Mouse (Mus musculus) heart, postnatal 14 days (tissue): ENCODE measurements around the gene Map1s. TPM values are rescaled to one million over a fixed set of nuclear protein-coding genes. Genes with fewer than 3 reads are reported as not detected.

Experiments
- DNase-seq, 2 experiments: peaks; one replicate each; pipeline ENCODE4 v3.0.0; 2021 to 2022
- intact Hi-C: fragments of 180-260 bp; cut with DNase I; formaldehyde crosslinking; loops from one replicate; pipeline ENCODE4 v1.15.1; 2025
- long read RNA-seq, 2 experiments: library from polyadenylated mRNA; stranded (forward); transcript quantifications; one replicate each; pipeline ENCODE4 v2.0.0; 2021
- total RNA-seq, 2 experiments: library from RNA; stranded (reverse); gene quantifications; 2 replicates each; pipeline ENCODE4 v1.2.3; 2021

Gene Map1s
- 10 to 100 TPM; 20.5 to 24.8 TPM for total RNA-seq
- long read RNA-seq, experiment 1, transcript Map1s-201 (7 exons, 3,314 nt) = major isoform, 15 of 21 reads
- long read RNA-seq, experiment 1, partial matches to known transcripts = 4 of 21 reads
- long read RNA-seq, experiment 1, other reads (novel, unspliced or antisense) = 2 of 21 reads
- long read RNA-seq, experiment 2, transcript Map1s-201 (7 exons, 3,314 nt) = major isoform, 13 of 25 reads
- long read RNA-seq, experiment 2, partial matches to known transcripts = 8 of 25 reads
- long read RNA-seq, experiment 2, other reads (novel, unspliced or antisense) = 4 of 25 reads

DNA sequence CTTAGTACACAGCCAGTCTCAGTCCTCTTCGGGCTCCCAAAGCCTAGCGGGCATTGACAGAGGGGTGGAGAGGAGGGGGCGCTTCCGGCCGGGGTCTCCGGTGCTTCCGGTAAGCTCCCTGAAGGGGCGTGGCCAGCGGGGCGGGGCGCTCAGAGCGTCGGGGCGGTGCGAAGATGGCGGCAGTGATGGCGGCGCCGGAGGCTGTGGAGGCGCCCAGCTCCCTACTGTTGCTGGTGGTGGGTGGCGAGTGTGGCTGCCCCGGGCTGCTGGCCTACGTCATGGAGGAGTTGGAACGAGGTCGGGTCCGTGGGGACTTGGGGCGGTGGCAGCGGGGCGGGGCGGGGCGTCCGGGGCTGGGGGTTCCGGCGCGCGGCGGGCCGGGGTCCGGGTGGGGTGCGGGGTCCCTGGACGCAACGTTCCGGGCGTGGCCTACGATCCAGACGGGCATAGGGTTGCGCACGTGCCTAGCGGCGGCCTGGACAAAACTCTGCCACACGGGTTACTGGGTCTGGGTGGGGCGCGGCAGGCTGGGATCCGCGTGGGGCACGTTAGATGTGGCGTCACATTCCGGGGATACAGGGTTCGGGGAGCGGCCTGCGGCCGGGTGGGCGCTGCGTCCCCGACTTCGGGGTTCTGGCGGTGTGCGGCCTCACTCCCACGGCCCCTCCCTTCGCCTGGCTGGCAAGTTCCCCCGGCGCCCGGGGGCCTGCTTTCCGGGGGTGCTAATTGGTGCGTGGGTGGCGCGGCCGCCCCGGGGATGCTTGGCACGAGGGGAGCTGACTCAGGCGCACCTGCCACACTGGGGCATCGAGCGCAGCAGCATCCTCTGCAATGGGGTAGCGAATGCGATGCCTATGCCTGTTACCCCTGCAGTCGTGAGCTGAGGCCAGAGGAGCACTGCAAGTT is at the start of gene Map1s:
Gene Map1s, plus strand, starts transcription at position 102 of the 906 bp plus-strand sequence.
- intact Hi-C loops = loop anchor here (10.0 kb wide), 1 partner anchor 299 kb away; no protein-coding TSS in a partner anchor
- DNase-seq = peak; percentile 76 to 81

DNA sequence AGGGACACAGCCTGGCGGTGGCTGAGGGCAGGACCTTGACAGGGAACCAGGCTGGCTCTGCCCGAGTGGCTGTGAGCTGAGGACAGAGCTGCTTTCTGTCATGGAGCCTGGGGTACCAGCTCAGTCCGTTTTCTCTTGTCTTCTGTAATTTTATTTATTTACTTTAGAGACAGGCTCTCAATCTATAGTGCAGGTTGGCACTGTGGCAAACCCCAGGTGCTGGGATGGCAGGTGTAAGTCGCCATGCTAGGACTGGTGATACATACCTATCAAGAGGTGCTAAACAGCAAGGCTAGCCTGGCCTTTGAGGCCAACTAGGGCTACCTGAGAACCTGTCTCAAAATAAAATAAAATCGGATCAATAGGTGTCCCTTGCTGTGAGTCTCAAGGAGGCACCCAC is 49.7 kb upstream of the Map1s start:
- no peak for DNase-seq
- intact Hi-C loops = no loop called here

DNA sequence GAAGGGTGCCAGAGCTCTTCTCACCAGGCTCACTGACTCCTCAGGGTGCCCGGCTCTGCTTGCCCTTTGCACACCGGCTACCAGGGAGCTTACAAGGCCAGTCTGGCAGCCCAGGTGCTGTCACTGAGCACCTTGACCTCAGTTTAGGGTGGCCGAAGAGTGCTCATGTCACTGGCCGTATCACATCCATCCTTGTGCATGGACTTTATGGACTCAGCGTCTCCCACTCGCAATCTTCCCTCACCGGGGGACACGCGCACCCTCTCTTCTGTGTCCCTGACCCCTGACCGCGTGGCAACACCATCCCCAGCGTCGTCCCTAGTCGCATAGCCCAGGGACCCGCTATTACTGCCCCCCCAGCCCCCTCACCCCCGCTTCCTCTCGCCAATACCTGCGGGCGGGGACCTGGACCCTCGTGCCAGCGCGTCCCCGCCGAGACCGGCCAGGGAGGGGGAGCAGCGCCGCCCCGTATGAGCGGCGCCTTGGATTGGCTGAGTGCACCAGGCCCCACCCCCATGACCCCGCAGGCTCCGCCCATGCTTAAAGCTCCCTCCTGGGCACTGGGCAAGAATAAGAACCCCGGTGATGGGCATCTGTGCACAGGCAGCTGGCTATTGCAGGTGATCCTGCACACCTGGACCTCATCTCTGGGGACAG is 49.1 kb upstream of the Map1s start:
- peak; percentile 71 to 77 for DNase-seq
- intact Hi-C loops = no loop called here

DNA sequence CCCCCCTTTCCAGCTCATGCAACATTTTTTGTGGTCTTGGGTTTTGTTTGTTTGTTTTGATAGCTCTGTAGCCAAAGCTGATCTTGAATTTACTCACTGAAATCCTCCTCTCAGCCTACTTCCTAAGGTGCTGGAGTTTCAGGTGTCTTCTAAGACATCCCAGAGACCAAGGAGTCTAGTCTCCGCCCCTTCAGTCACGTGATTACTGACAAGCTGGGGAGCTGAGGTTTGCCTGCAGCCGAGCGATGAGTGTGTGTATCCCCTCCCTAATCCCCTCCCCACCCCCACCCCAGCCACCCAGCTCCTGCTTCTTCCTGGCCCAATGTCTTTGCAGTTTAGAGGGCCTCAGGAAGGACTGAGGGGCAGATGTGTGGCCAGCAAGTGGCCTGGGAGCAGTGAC is 48.2 kb upstream of the Map1s start:
- intact Hi-C loops = no loop called here
- no peak for DNase-seq

DNA sequence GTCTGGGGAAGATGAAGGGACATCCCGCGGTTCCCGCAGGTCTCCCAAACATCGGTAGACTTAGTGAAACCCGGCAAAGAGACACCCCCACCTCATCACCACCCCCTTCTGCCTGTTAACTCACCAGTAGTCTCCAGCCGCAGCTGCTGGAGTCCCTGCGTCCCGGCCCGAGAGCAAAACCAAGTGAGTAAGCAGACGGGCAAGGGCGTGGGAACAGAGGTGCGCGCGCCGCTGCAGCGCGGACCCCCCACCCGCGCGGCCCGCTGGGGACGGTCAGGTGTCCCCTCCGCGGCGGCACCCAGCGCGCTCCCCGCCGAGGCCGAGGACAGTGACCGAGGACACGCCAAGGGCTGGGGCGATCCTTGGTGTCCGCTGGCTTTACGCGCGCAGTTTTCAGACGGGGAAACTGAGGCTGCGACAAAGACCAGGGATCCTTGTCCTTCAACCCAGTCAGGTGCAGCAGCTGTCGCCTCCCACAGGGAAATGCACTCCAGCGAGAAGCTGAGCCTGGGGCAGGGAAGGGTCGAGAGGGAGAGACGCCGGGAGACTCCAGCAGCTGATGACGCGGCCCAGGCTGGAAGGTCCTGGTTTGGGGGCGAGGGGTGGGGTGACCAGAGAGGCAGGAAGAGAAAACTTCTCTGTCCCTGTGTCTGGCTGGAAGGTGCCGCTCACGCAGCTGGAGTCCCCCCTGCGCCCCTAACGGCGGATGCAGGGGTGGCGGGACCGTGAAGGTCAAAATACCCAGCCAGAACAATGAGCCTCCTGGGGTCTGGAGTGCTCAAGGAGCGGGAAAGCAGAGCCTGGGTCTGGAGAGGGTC is 42.7 kb upstream of the Map1s start, which contains the start of gene Kcnn1:
Gene Kcnn1, minus strand, starts transcription at position 435 of the 818 bp plus-strand sequence.
- intact Hi-C loops = no loop called here
- DNase-seq = peak in 1 of 2 experiments; percentile 39

DNA sequence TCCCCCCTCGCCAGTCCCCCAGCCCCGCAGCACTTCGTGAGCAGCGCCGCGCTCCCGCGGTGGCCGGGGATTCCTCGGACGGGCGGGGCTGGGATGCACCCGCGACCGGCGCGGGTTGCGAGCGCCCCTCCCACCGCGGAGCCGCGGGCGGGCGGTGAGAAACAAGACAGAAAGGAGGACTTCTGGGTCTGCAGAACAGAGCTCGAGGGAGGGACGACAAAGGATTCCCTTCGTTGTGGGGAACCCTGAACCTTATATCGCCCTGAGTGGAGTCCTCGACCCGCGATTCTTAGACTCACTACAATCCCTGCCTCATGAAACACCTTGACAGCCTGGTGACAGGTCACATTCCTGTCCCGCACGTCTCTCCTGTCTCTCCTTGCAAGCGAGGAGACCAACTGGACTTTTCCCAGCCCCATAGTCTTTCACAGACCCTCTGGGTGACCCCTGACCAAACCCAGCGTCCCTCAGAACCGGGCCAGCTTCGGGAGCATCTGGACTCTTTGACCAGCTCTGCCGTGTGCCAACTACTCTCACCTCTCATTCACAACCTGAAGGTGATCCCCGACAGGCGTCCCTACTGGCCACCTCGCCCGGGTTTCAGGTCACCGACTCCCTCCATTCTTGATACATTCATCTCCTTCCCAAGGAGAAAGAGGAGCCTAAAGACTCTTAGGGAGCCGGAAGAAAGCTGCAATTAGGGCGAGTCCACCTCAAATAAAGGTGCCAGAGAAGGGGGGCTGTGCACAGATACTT is 41.6 kb upstream of the Map1s start:
- peak; percentile 42 to 51 for DNase-seq
- intact Hi-C loops = no loop called here

DNA sequence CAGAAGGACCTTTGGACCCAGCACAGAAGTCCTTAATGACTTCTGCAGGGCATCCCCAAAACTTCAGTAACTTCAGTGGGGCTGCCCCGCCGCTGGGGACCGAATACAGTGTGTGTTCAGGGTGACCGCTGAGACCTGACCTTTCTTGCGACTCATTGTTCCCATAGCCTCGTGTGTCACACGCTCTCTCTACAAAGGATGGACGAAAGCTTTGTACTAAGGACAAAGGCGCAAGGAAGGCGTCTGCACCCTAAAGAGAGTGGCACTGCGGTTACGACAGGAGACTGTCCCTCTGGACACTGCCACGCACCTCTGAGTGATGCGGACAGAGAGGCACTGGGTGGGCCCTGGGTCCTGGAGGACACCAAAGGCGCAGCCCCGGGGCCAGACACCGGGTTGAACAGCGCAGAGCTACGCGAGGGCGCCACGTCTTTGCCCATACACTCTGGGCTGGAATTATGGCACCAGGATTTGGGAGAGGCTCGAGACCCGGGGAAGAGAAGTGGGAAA is 41.0 kb upstream of the Map1s start:
- intact Hi-C loops = no loop called here
- peak; percentile 37 to 45 for DNase-seq

DNA sequence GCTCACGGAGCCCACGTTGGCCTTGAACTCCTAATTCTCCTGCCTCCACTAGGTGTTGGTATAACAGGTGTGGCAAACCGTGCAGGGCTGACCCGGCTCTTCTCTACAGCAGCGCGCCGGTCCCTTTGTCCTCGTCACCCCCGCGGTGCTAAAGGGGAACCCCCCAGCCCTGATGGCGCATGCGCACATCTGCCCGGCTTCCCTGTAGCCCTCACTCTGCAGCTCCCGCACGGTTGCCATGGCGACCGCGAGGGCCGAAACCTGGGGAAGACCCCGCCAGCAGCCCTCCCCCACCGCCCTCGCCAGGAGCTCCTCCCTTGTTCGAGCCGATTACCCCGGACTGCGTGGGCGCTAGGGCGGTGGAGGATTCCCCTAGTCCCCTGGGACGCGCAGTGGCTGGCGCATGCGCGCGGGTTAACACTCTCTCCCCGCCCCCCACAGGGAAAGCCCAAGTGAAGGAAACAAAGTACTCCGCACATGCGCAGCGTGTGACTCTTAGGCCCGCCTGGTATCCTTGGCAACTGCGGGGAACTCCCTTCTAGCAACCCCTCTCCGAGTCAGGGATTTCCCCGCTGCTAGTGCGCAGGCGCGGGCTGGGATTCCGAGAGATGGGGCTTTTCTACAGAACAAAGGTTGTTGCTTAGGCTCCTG is 40.3 kb upstream of the Map1s start:
- DNase-seq = peak; percentile 99
- intact Hi-C loops = no loop called here

DNA sequence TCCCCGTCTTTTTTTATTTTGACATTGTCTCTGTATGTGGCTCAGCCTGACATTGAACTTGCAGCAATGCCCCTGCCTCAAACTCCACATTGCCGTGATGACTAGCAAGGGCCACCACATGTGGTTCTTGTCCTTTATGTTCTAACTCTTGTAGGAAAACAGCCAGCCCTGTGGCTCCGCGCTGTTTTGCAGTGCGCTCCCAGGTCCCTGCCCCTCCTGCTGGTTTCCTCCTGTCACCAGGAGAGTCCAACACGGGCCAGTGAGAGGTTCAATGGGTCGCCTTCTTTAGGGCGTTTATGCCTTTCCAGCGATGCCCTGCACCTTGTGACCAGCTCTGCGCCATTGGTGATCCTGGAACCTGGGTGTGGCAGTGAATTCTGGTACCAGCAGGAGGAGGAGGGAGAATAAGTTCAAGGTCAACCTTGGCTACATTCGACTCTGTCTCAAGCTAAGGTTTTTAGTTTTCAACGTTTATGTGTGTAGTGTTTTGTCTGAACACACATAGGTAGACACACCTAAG is 39.7 kb upstream of the Map1s start:
- no peak for DNase-seq
- intact Hi-C loops = no loop called here

DNA sequence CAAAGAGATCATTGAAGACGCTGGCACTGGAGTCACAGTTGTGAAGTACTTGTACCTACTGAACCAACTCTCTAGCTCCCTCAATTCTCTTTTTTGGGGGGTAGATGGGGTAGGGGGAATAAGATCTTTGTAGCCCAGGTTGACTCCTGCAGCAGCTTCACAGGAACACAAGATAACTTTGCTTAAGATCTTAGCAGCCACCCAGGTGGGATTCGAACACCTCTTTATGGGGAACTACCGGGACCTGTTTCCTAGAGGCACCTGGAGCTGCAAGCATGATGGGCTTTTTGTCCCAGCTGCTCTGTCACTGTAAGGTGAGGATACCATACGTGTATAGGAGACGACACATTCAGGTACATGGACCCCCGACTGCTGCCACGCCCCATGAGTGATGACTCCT is 39.2 kb upstream of the Map1s start:
- DNase-seq = no peak
- intact Hi-C loops = no loop called here

DNA sequence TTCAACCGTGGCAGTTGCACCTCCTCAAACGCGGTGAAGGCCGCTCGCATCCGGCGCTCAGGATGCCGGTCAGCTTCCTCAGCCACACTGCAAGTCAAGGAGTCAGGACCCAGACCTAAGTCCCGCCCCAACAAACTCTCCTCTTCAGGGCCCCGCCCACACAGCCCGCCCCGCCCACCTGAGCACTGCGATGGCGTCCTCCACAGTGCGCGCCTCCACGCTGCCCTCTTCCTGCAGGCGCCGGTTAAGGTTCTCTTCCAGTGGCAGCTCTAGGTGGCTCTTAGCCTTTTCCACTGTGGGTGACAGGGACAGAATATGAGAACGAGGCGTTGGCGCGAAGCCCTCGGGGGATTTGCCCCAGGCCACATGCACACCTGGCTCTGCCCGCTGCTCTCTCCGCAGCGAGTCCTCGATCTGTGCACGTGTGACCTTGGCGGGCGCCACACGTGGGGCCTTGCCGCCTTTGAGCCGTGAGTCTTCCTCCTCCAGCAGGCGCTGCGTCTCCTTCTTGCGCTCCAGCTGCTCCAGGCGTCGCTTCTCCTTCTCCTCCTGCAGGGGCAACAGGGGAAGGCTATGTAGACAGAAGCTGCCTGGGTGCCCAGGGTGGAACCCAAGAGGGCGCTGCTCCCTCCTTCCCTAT is 37.1 kb upstream of the Map1s start:
- intact Hi-C loops = loop anchor here (1.0 to 2.0 kb wide), 2 partner anchors 24 to 48 kb away; no protein-coding TSS in a partner anchor
- no peak for DNase-seq

DNA sequence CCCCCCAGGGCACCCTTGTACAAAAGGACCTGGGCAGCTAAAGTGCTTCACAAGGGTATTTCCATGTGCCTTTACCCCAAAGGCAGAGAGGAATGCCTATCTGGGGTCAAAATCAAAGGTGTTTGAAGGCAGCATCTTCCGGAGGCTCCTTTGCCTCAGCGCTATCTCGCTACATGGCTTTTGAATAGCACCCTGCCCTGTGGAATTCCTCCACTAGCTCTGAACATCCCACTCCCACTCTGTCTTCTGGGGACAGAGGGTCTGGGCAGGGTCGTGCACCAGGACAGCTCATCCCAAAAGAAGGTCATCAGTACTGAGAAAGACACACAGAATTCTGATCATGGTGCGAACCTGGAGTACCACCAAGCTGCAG is 36.5 kb upstream of the Map1s start:
- intact Hi-C loops = loop anchor here (1.0 to 2.0 kb wide), 2 partner anchors 25 to 48 kb away; no protein-coding TSS in a partner anchor
- no peak for DNase-seq

DNA sequence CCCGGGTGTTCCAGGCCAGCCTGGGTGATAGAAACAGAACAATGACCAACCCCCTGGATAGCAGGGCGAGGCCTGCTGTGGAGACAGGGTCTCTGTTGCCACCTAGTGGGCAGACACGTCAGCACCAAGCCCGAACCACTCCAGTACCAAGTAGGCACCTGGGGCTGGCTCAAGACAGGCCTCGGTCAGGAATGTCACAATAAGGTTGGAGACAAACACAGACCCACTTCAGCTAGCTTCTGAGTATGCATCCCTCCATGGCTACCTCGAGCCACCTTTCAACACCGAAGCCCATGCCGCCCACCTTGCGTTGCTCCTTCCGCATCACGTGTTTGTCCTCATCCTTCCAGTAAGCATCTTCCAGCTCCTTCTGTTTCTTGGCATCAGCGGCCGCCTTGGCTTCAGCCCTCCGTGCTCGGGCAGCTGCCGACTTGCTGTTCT is 36.1 kb upstream of the Map1s start:
- intact Hi-C loops = loop anchor here (1.0 to 2.0 kb wide), 2 partner anchors 25 to 49 kb away; no protein-coding TSS in a partner anchor
- DNase-seq = peak; percentile 79 to 85

DNA sequence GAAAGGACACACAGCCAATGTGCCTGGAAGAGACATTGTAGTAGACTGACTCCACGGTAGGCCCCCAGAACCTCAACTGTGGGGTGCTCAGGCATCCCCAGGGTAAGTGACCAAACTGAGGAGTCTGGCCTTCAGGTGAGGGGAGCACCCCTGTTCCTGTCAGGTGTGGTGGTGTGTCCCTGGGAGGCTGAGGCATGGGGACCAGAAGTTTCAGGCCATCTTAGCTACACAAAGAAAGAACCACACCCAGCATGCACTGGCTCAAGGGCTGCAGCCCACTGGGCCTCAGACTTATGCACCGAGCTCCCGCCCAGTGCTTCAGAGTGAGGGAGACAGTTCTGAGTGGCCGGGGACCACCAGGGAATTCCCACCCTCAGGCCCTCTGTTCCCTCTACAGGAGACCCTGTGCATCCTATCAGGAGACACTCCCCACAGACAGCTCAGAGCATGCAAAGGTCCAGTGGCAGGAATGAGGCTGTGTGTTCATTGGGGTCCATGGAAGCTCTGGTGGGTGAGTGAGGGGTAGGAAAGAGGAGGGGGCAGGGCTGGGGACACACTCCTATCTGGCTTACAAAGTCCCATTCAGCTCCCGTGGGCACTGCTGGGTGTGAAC is 34.4 kb upstream of the Map1s start:
- intact Hi-C loops = no loop called here
- no peak for DNase-seq

DNA sequence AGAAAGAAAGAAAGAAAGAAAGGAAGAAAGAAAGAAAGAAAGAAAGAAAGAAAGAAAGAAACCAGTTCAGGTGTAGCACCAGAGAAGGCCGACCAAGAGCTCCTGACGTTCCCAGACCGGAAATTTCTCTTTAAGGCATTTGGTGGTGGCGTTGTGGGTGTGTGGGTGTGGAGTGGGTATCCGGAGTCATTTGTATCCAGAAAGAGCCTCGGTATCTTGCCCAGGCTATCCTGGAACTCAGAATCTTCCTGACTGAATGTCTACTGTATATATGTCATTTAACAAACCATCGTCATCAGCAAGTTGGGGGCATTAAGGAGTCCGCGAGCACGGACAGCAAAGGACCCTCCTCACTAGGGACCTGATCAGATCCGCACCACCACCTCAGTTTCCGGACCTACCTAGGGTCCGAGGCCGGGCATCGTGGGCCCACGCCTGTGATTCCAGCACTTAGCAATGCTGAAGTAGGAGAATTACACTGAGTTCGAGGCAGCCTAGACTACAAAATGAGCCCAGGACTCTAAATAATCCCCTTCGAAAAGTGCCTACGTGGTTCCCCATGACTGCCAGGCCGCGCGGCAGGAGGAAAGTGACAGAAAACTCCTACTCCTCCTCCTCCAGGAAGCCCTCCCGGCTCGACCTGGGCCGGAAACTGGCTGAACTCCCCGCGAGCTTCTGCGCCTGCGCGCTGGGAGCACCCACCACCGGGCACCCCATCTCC is 32.9 kb upstream of the Map1s start:
- intact Hi-C loops = loop anchor here (1.0 kb wide), 1 partner anchor 21 kb away; no protein-coding TSS in a partner anchor
- no peak for DNase-seq

DNA sequence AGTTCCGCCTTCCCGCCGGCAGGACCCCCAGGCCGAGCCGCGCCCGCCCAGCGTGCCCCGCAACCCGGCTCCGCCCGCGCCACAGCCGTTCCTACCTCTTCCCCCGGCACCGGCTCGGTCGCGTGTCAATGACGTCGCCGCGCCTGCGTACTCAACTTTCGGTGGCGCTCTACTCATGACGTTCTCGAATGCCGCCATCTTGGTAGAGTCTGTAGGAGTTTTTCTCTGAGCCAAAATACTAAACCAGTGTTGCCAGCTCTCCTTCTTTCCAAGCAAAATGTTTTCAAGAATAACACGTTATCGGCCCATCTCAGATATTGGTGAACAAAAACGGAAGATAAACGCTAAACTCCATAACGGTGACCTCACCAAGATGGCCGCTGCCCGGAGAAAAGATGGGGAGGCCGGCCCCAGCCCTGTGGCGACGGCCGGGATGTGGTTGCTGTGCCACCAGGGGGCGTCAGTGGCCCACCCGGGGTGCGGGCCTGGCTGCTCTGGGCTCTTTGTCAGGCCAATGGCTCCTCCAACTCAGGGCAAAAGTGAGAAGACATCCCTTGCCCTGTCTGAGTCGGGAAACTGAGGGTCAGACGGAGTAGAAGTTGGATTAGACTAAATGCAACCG is 32.3 kb upstream of the Map1s start, which contains the start of gene Ccdc124:
Gene Ccdc124, minus strand, starts transcription at position 572 of the 622 bp plus-strand sequence.
- intact Hi-C loops = loop anchor here (1.0 kb wide), 1 partner anchor 21 kb away; no protein-coding TSS in a partner anchor

More for the DNA sequence above, 32.3 kb upstream of the Map1s start, which contains the start of gene Ccdc124:
- peak; percentile 96 to 98 for DNase-seq
